Mouse (Mus musculus): Measurements from ENCODE around the gene Veph1. TPM values are rescaled to one million over a fixed set of nuclear protein-coding genes. Genes with fewer than 3 reads are reported as not detected.

Gene Veph1
- polyA plus RNA-seq, 1 experiment from 2014 or later = 20.1 TPM

DNA sequence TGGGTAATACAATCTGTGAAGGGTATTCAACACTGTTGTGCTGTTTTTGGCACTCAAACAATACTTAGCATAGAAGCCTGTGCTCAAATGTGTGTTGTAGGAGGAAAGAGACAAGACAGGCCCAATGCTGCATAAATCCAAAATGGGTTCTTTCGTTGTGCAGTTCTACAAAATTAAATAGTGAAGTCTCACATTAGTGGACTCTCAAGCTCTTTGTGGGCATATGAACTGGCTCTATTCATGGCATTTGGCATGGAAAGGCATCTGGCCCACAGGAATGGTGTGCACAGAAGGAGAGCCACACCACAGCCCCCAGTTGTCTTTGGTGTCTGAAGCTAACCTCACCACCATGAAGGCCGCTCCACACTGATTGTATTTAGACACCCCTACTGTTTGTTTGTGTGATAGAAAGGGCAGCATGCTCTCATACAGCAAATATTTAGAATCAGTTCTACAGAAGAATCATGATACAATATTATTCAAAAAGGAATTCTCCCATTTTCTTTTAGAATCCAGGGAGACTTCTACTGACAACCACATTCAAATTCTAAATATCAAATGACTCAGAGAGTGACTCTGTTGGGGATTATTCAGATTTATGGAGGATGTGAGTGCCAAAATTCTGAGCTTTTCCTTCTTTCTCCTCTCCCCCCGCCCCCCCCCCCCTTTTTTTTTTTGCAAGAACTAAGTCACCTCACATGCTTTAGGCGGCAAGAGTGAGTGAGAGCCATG is 215.8 kb downstream of the Veph1 start:
- ATAC-seq (ENCODE audit: low FRiP score) = no peak
- Histone ChIP-seq H3K4me1 (no peaks in the 10 kb centered on the region), H3K9me3 (replicated peaks) (no peaks in the 10 kb centered on the region), H3K36me3 (no peaks in the 10 kb centered on the region), H3K4me3 (no peak overlapping the region), H3K9ac (no peak overlapping the region), H3K4me2 (replicated peaks) (no peak overlapping the region), H3K27ac (no peak overlapping the region), H3K27me3 (no peaks in the 10 kb centered on the region)
- WGBS = 77% methylated on average over 3 of the region's 4 CpGs

DNA sequence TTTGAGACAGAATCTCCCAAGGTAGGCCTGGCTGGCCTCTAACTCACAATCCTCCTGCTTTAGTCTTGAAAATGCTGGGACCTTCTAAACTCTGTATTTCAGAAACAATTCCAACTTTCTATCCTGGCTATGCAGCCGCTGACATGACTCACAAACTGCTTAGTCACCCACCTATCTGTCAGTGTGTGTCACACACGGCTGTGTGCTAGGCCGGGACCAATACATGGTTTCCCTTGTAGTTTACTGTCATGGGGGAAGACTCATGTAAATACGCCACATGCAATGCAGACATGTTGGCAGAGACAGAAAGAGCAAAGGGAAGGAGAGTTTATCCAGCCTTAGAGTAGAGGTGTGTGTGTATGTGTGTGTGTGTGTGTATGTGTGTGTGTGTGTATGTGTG is 216.8 kb downstream of the Veph1 start:
- no peak overlapping the region for H3K27ac ChIP-seq
- no peak overlapping the region for H3K4me3 ChIP-seq
- H3K4me1 ChIP-seq = no peaks in the 10 kb centered on the region
- no peaks in the 10 kb centered on the region for H3K36me3 ChIP-seq
- H3K9ac ChIP-seq = no peak overlapping the region
- no peaks in the 10 kb centered on the region for H3K9me3 ChIP-seq (replicated peaks)
- no peaks in the 10 kb centered on the region for H3K27me3 ChIP-seq
- WGBS = 84% methylated on average over 4 of the region's 4 CpGs
- no peak overlapping the region for H3K4me2 ChIP-seq (replicated peaks)
- ATAC-seq (ENCODE audit: low FRiP score) = no peak

DNA sequence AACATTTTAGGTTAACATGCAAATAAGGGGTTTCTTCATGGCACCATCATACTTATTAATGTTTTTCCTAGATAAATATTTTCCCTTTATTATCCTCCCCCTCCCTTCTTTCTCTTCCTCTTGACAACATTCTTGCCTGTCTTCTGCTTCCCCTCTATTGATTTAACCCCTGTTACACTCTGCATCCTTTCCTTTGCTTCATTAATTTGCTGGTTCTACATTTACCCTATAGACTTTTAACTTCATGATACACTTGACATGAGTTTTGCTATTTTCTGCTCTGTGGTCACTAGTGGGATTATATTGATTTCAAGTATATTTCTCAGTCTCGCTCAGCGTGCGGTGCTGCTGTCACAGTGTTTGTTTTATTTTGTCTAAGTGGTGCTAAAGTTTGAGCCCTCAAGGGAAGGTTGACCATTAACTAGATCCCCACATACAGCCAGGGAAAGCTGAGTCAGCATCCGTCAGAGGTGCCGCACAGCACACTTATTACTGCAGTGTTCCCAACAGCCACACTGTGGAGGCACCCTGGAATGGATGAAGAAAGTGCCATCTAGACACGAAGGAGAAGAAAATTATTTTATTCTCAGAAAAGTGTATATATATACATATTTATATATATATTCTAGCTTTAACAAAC is 217.6 kb downstream of the Veph1 start:
- no peaks in the 10 kb centered on the region for H3K36me3 ChIP-seq
- 65% methylated on average over 6 of the region's 6 CpGs for WGBS
- ATAC-seq (ENCODE audit: low FRiP score) = no peak

DNA sequence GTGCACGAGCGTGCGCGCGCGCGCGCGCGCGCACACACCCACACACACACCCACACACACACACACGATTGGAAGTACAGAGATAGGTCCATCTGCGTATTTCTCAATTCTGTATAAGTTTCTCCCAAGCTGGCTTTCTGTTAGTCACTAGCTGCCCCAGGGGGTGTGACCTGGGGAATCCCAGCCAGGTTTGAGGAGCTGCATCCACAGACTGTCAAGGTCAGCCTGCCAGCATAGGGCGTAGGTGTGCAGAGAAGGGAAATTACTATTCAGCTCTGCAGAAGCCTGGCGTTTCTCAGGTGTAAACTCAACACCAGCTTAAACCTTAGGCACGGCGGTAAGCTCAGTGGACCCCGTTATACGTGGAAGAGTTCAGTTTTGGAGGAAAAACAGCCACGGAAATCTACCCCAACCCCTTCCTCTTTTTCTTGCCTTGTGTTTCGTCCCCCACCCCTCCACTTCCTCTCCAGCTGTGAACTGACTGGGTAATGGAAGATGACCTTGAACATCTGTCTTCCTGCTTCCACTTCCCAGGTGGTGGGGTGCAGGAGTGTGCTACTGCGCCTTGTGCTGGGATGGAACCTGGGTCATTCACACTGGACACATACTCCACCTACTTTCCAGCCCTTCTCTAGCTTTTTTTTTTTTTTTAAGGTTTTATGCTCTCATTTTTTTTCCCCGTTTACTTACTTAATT is 218.5 kb downstream of the Veph1 start:
- Histone ChIP-seq H3K9me3 (replicated peaks) (no peaks in the 10 kb centered on the region), H3K4me3 (no peak overlapping the region), H3K9ac (no peak overlapping the region), H3K36me3 (no peaks in the 10 kb centered on the region), H3K4me2 (replicated peaks) (no peak overlapping the region), H3K4me1 (no peaks in the 10 kb centered on the region), H3K27me3 (no peaks in the 10 kb centered on the region), H3K27ac (no peak overlapping the region)
- ATAC-seq (ENCODE audit: low FRiP score) = no peak
- 86% methylated on average over 23 of the region's 23 CpGs for WGBS

More for the DNA sequence above, 217.6 kb downstream of the Veph1 start:
- Histone ChIP-seq H3K9ac (no peak overlapping the region), H3K9me3 (replicated peaks) (no peaks in the 10 kb centered on the region), H3K4me2 (replicated peaks) (no peak overlapping the region), H3K27me3 (no peaks in the 10 kb centered on the region), H3K4me1 (no peaks in the 10 kb centered on the region), H3K27ac (no peak overlapping the region), H3K4me3 (no peak overlapping the region)

DNA sequence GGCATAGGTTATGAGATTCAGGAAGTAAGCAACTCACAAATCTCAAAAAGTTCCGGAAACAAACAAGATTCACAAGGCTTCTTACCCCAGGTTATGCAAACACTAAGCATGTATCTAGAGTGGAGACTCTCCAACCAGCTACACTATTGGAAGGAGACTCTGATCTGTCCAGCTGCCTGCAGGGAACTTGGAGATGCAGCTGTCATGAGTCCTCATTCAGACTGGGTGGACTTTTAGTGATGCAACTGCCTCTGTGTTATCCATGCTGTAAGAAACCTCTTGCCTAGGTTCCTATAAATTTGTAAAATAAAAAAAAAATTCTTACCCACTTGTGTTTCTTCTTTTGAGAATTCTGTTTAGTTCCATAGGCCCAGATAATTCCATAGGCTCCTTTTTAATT is 226.4 kb downstream of the Veph1 start:
- Histone ChIP-seq H3K4me1 (no peaks in the 10 kb centered on the region), H3K36me3 (no peaks in the 10 kb centered on the region), H3K27me3 (no peaks in the 10 kb centered on the region), H3K4me3 (no peak overlapping the region), H3K4me2 (replicated peaks) (no peak overlapping the region), H3K27ac (no peak overlapping the region), H3K9me3 (replicated peaks) (no peaks in the 10 kb centered on the region), H3K9ac (no peak overlapping the region)
- no peak for ATAC-seq (ENCODE audit: low FRiP score)
- WGBS = 98% methylated on average over 1 of the region's 1 CpGs

DNA sequence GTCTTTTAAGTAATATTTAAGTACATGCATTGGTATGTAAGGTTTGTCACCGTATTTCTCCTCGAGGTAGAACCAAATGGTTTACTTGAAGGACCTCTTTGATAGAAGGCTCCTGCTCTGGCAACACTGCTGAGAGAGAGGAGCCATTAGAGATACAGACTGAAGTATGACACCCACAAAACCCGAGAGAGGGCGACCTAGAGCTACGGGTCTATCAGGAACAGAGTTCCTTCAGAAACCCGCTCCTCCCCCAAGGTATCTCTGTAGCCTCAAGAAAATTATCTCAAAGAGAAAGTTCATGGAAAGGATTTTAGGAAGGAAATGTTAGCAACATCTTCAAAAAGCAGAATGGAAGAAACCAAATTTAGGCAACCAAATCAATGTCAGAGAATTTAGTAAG is 232.8 kb downstream of the Veph1 start:
- no peaks in the 10 kb centered on the region for H3K36me3 ChIP-seq
- no peak overlapping the region for H3K27ac ChIP-seq
- no peaks in the 10 kb centered on the region for H3K27me3 ChIP-seq
- ATAC-seq (ENCODE audit: low FRiP score) = no peak
- H3K9ac ChIP-seq = no peak overlapping the region
- H3K9me3 ChIP-seq (replicated peaks) = no peaks in the 10 kb centered on the region
- 50% methylated on average over 6 of the region's 6 CpGs for WGBS
- no peaks in the 10 kb centered on the region for H3K4me1 ChIP-seq
- no peak overlapping the region for H3K4me3 ChIP-seq
- H3K4me2 ChIP-seq (replicated peaks) = no peak overlapping the region

DNA sequence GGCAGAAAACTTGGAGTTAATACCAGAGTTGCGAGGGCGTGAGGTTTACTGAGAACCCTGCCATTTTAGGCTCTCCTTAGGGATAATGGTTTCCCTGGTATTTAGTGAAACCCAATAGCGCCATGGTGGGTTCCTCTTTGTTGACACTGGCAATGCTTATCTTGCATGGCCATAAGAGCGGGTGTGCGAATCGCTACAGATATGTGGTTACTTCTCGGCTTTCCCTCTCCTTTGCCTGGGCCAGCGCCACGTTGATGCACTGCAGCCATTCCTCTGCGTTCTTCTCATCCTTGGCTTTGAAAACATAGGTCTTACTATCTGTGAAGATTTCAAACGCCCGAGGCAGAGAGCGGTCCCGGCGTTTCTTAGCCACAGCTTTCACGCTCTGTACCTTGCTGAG is 239.7 kb downstream of the Veph1 start:
- H3K9ac ChIP-seq = no peak overlapping the region
- H3K27me3 ChIP-seq = no peaks in the 10 kb centered on the region
- ATAC-seq (ENCODE audit: low FRiP score) = no peak
- H3K4me2 ChIP-seq (replicated peaks) = no peak overlapping the region
- no peaks in the 10 kb centered on the region for H3K4me1 ChIP-seq
- H3K27ac ChIP-seq = no peak overlapping the region
- no peaks in the 10 kb centered on the region for H3K9me3 ChIP-seq (replicated peaks)
- H3K4me3 ChIP-seq = no peak overlapping the region
- no peaks in the 10 kb centered on the region for H3K36me3 ChIP-seq
- 96% methylated on average over 16 of the region's 16 CpGs for WGBS

DNA sequence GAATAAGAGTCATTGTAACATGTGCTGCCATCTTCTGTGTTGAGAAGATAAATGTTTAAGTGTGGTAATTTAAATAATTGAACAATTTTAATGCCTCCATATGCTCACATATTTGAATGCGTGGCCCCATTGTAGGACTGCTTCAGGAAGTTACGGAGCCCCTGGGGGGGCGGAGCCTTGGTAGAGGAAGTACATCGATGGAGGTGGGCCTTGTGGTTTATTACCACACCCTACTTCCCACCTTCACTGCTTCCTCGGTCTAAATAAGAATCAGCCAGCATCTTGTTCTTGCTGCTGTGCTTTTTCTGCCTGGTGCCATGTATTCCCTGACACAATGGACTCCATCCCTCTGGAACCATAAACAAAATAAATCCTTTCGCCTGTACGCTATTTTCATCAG is 241.0 kb downstream of the Veph1 start:
- Histone ChIP-seq H3K27ac (no peak overlapping the region), H3K4me2 (replicated peaks) (no peak overlapping the region), H3K9ac (no peak overlapping the region), H3K4me3 (no peak overlapping the region), H3K4me1 (no peaks in the 10 kb centered on the region), H3K27me3 (no peaks in the 10 kb centered on the region), H3K9me3 (replicated peaks) (no peaks in the 10 kb centered on the region), H3K36me3 (no peaks in the 10 kb centered on the region)
- 91% methylated on average over 7 of the region's 7 CpGs for WGBS
- ATAC-seq (ENCODE audit: low FRiP score) = no peak

DNA sequence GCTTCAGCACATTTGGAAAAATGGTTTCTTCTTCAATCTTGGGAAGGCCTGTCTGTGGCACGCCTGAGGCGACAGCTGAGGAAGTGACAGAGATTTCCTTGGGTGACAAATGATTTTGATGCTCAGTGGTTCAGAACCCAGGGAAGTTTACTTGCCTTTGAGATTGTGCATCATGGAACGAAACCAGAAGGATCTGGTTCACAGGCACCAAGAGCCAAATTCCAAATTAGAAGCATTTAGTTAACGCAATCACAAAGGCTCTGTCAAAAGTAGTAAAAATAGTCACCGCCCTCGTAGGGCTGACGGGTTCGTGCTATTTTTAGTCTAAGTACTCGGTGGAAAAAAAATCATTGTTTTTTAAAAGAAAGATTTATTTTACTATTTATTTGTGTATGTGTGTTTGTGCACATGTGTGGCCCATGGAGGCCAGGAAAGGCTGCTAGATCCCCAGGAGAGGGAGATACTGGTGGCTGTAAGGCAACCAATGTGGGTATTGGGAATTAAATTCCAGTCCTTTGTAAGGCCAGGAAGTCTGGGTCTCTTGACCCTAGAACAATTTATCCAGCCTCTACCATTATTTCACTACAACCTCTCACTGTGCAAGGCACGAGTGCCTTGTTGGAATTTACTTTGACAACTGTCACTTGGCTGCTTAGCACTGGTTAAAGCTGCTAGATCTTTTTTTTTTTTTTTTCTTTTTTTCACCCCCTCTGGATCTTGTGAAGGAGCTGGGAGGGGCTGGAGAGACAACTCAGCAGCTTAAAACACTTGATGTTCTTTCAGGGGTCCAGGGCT is 246.3 kb downstream of the Veph1 start:
- WGBS = 56% methylated on average over 10 of the region's 10 CpGs
- no peak overlapping the region for H3K9ac ChIP-seq
- H3K4me1 ChIP-seq = no peaks in the 10 kb centered on the region
- H3K27me3 ChIP-seq = no peaks in the 10 kb centered on the region
- H3K9me3 ChIP-seq (replicated peaks) = no peaks in the 10 kb centered on the region
- H3K36me3 ChIP-seq = no peaks in the 10 kb centered on the region
- no peak overlapping the region for H3K4me2 ChIP-seq (replicated peaks)
- H3K27ac ChIP-seq = no peak overlapping the region
- no peak overlapping the region for H3K4me3 ChIP-seq
- ATAC-seq (ENCODE audit: low FRiP score) = no peak

DNA sequence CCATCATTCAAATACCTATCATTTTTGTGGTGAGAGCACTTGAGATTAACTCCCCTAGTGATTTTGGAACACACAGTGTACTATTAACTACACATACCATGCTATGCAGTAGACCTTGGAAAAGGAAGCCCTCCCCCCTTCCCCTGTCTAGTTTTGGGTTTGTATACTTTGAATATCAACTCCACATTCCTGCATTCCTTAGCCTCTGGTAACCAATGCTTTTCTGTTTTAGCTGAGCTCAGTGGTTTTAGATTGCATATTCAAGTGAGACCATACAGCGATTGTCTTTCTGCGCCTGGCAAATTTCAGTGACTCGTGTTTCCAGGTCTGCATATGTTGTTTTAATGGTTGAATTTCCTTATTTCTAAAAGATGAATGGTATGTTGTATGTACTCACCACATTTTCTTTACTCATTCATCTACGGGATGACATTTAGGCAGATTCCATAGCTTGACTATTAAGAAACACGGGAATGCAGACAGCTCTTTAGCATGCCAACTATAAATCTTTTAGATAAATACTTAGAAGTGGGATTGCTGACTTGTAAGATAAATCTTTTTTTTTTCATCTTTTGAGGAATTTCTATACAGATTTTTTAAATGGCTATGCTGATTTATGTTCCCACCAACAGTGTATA is 255.7 kb downstream of the Veph1 start:
- Histone ChIP-seq H3K9ac (no peak overlapping the region), H3K4me2 (replicated peaks) (no peak overlapping the region), H3K27me3 (no peaks in the 10 kb centered on the region), H3K4me3 (no peak overlapping the region), H3K4me1 (no peaks in the 10 kb centered on the region), H3K27ac (no peak overlapping the region), H3K36me3 (no peaks in the 10 kb centered on the region), H3K9me3 (replicated peaks) (no peaks in the 10 kb centered on the region)
- ATAC-seq (ENCODE audit: low FRiP score) = no peak
- WGBS = 64% methylated on average over 5 of the region's 5 CpGs

DNA sequence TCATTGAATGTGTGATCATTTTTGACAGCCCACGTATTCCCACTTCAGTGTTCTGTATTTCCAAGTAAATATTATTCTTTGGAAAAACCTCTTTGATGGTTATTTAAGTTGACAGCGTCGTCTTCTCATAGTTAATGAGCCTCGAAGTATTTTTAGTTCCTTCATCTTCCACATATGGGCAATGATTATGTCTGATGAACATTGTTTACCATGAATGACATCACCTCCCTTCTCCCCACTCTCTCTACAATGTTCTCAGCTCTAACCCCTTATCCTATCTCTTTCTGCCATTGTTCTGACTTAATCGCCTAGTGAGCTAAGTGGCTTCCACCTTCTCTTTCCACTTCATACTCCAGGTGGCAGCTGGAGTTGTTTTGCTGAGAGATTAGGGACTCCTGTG is 261.4 kb downstream of the Veph1 start:
- H3K4me3 ChIP-seq = no peak overlapping the region
- no peak overlapping the region for H3K4me2 ChIP-seq (replicated peaks)
- H3K9me3 ChIP-seq (replicated peaks) = no peaks in the 10 kb centered on the region
- H3K4me1 ChIP-seq = no peaks in the 10 kb centered on the region
- H3K27me3 ChIP-seq = no peaks in the 10 kb centered on the region
- 87% methylated on average over 5 of the region's 5 CpGs for WGBS
- H3K9ac ChIP-seq = no peak overlapping the region
- H3K36me3 ChIP-seq = no peaks in the 10 kb centered on the region
- no peak overlapping the region for H3K27ac ChIP-seq
- no peak for ATAC-seq (ENCODE audit: low FRiP score)

DNA sequence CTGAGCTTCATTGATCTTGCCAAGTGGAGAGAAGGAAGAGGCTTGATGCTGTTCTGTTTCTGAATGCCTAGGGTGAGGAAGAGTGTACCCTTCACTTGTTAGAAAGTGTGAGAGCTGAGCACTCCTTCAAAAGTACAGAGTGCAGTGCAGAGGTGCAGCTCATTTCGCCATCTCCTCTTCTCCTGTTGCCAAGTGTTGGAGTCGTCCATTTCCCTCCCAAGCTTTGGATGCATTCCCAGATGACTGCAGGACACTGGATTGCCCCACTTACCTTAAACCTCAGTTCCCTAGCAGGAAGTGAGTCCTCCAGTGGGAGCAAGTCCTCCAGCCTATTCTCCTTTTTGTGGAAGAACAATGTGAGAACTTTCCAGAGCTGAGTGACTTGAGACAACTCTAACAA is 263.3 kb downstream of the Veph1 start:
- Histone ChIP-seq H3K27me3 (no peaks in the 10 kb centered on the region), H3K4me1 (no peaks in the 10 kb centered on the region), H3K4me3 (no peak overlapping the region), H3K27ac (no peak overlapping the region), H3K9me3 (replicated peaks) (no peaks in the 10 kb centered on the region), H3K4me2 (replicated peaks) (no peak overlapping the region), H3K36me3 (no peaks in the 10 kb centered on the region), H3K9ac (no peak overlapping the region)
- no peak for ATAC-seq (ENCODE audit: low FRiP score)
- 74% methylated on average over 2 of the region's 2 CpGs for WGBS
